Mouse (Mus musculus) midbrain, postnatal 0 days (tissue): Measurements from ENCODE around the gene Elf4. TPM values are rescaled to one million over a fixed set of nuclear protein-coding genes. Genes with fewer than 3 reads are reported as not detected.
"Not testable (repeated sequence)": the region's sequence is repeated elsewhere in the genome, so short reads cannot be mapped to it uniquely, and the experiment has no call there.

Experiments used
- ATAC-seq: fragments of 200-750 bp; cut with Nextera tagmentation; 2 replicates; pipeline ENCODE4 v1.8.0; 2017; ENCODE audit warnings: moderate number of reproducible peaks, mild to moderate bottlenecking, moderate TSS enrichment, moderate library complexity; ENCODE audit not compliant: low FRiP score
- DNase-seq: peaks from one replicate; pipeline ENCODE4 v3.0.0-alpha.2; 2015; ENCODE audit warnings: low spot score
- H3K27ac ChIP-seq: fragments of 300-500 bp; sonication (generic); 2 replicates; pipeline ENCODE4 v1.5.1; 2014; ENCODE audit warnings: low read depth, mild to moderate bottlenecking, low read length, mixed read lengths
- H3K27me3 ChIP-seq: fragments of 300-500 bp; sonication (generic); 2 replicates; pipeline ENCODE4 v1.6.1; 2014; ENCODE audit warnings: low read length, control low read depth, mixed read lengths; ENCODE audit not compliant: insufficient read depth
- H3K36me3 ChIP-seq: fragments of 300-500 bp; sonication (generic); 2 replicates; pipeline ENCODE4 v1.6.1; 2014; ENCODE audit warnings: low read length, control low read depth, mixed read lengths; ENCODE audit not compliant: insufficient read depth
- H3K4me1 ChIP-seq: fragments of 300-500 bp; sonication (generic); 2 replicates; pipeline ENCODE4 v1.6.1; 2014; ENCODE audit warnings: mild to moderate bottlenecking, control low read depth, antibody characterized with exemption, low read length, mixed read lengths; ENCODE audit not compliant: insufficient read depth
- H3K4me2 ChIP-seq: fragments of 300-500 bp; sonication (generic); 2 replicates; pipeline ENCODE4 v1.6.1; 2014; ENCODE audit warnings: low read depth, mild to moderate bottlenecking, low read length, mixed read lengths; ENCODE audit not compliant: poor library complexity, severe bottlenecking
- H3K4me3 ChIP-seq: fragments of 300-500 bp; sonication (generic); 2 replicates; pipeline ENCODE4 v1.5.1; 2014; ENCODE audit warnings: low read depth, mild to moderate bottlenecking, low read length, moderate library complexity
- H3K9ac ChIP-seq: fragments of 300-500 bp; sonication (generic); replicated peaks from 2 replicates; pipeline ENCODE4 v1.6.1; 2014; ENCODE audit warnings: mild to moderate bottlenecking, low read length, moderate library complexity, mixed read lengths; ENCODE audit not compliant: poor library complexity, severe bottlenecking
- H3K9me3 ChIP-seq: fragments of 300-500 bp; sonication (generic); 2 replicates; pipeline ENCODE4 v1.6.1; 2016; ENCODE audit warnings: low read length, control low read depth
- CTCF ChIP-seq: IDR thresholded peaks from 2 replicates; pipeline ENCODE4 v1.5.1; 2016; ENCODE audit warnings: antibody characterized with exemption, mild to moderate bottlenecking
- WGBS: fragments of 180-500 bp; shearing (Covaris S2); extraction: QIAGEN DNeasy Blood & Tissue Kit; methylation state at CpG from one replicate; pipeline ENCODE4 v1.1.7; 2014; 5-methylcytosine and 5-hydroxymethylcytosine counted together
- polyA plus RNA-seq: library from polyadenylated mRNA; unstranded; fragments of >200 nt; fragmentation: Nextera tagmentation; extraction: Ambion mirVana; gene quantifications from 2 replicates; pipeline ENCODE4 v1.2.1, GENCODE M21; 2015
- total RNA-seq: library from RNA; depleted of rRNA; stranded (reverse); fragments of >200 nt; gene quantifications from 2 replicates; pipeline ENCODE4 v1.2.3, GENCODE M21; 2014

The Elf4 gene
- total and polyA plus RNA-seq, 2 experiments from 2014 or later: 0.22 to 0.99 TPM

- H3K36me3 ChIP-seq: no peaks in the 10 kb centered on the region
- ATAC-seq (no peak), DNase-seq (no peak)
- no peak for TF ChIP-seq CTCF
- H3K4me1 ChIP-seq: no peaks in the 10 kb centered on the region
- no peak overlapping the region for H3K4me3 ChIP-seq
- H3K9ac ChIP-seq: no peak overlapping the region
- no peaks in the 10 kb centered on the region for H3K27me3 ChIP-seq
- no peak overlapping the region for H3K27ac ChIP-seq
- H3K9me3 ChIP-seq: no peaks in the 10 kb centered on the region
- H3K4me2 ChIP-seq: no peak overlapping the region
- WGBS: 86% methylated on average over 4 of the region's 4 CpGs
Observed at GRCm38 (mm10) chrX:48444677-48445076, 18.3 kb downstream of the Elf4 start.

- Histone ChIP-seq H3K9ac (no peak overlapping the region), H3K27me3 (no peaks in the 10 kb centered on the region), H3K27ac (no peak overlapping the region), H3K4me1 (no peaks in the 10 kb centered on the region), H3K36me3 (no peaks in the 10 kb centered on the region), H3K9me3 (no peaks in the 10 kb centered on the region), H3K4me2 (no peak overlapping the region), H3K4me3 (no peak overlapping the region)
- no peak for DNase-seq
- no peak for TF ChIP-seq CTCF
- 83% methylated on average over 7 of the region's 7 CpGs for WGBS
- ATAC-seq: no peak
Observed at GRCm38 (mm10) chrX:48441954-48442353, 21.0 kb downstream of the Elf4 start.

GRCm38 (mm10) chrX:48441548-48441947 lies 21.4 kb downstream of the Elf4 start:
- no peaks in the 10 kb centered on the region for H3K9me3 ChIP-seq
- H3K36me3 ChIP-seq: no peaks in the 10 kb centered on the region
- no peak overlapping the region for H3K27ac ChIP-seq
- no peaks in the 10 kb centered on the region for H3K4me1 ChIP-seq
- H3K9ac ChIP-seq: no peak overlapping the region
- no peak overlapping the region for H3K4me2 ChIP-seq
- no peaks in the 10 kb centered on the region for H3K27me3 ChIP-seq
- H3K4me3 ChIP-seq: no peak overlapping the region
- ATAC-seq (no peak), DNase-seq (no peak)
- TF ChIP-seq CTCF: no peak
- WGBS: 93% methylated on average over 6 of the region's 6 CpGs

GRCm38 (mm10) chrX:48439036-48439435 lies 23.9 kb downstream of the Elf4 start:
- no peak for ATAC-seq
- 73% methylated on average over 4 of the region's 4 CpGs for WGBS
- H3K36me3 ChIP-seq: no peaks in the 10 kb centered on the region

GRCm38 (mm10) chrX:48436082-48436481 lies 26.9 kb downstream of the Elf4 start:
- H3K9ac ChIP-seq, H3K9me3 ChIP-seq, H3K27me3 ChIP-seq, H3K36me3 ChIP-seq, H3K4me2 ChIP-seq, H3K4me1 ChIP-seq, H3K27ac ChIP-seq, DNase-seq, ATAC-seq, H3K4me3 ChIP-seq: not testable (repeated sequence)
- WGBS: 87% methylated on average over 5 of the region's 7 CpGs

More at GRCm38 (mm10) chrX:48439036-48439435, 23.9 kb downstream of the Elf4 start:
- no peak for DNase-seq
- no peak overlapping the region for H3K9ac ChIP-seq
- no peaks in the 10 kb centered on the region for H3K27me3 ChIP-seq
- H3K4me2 ChIP-seq: no peak overlapping the region
- H3K4me3 ChIP-seq: no peak overlapping the region
- H3K27ac ChIP-seq: no peak overlapping the region
- TF ChIP-seq CTCF: no peak
- H3K4me1 ChIP-seq: no peaks in the 10 kb centered on the region
- H3K9me3 ChIP-seq: no peaks in the 10 kb centered on the region

- Histone ChIP-seq H3K27ac (no peak overlapping the region), H3K4me3 (no peak overlapping the region), H3K9ac (no peak overlapping the region), H3K36me3 (no peaks in the 10 kb centered on the region), H3K27me3 (no peaks in the 10 kb centered on the region), H3K9me3 (no peaks in the 10 kb centered on the region), H3K4me1 (no peaks in the 10 kb centered on the region), H3K4me2 (no peak overlapping the region)
- TF ChIP-seq CTCF: no peak
- DNase-seq (no peak), ATAC-seq (no peak)
- 87% methylated on average over 9 of the region's 9 CpGs for WGBS
Observed at GRCm38 (mm10) chrX:48435477-48435900, 27.4 kb downstream of the Elf4 start.
